Mouse (Mus musculus) heart, adult 2 months (tissue): ENCODE data around the gene Itpr2.

Experiments
- CTCF ChIP-seq: fragments of 200-600 bp; IDR thresholded peaks from 2 replicates; pipeline ENCODE4 v1.8.1; 2022; ENCODE audit warnings: antibody characterized with exemption, mild to moderate bottlenecking, moderate library complexity
- EP300 ChIP-seq: fragments of 200-500 bp; IDR thresholded peaks from 2 replicates; pipeline ENCODE4 v1.6.1; 2011; ENCODE audit warnings: low read depth, low read length, control low read depth; ENCODE audit not compliant: insufficient read depth
- POLR2A ChIP-seq: fragments of 200-500 bp; IDR thresholded peaks from 2 replicates; pipeline ENCODE4 v1.6.1; 2011; ENCODE audit warnings: mild to moderate bottlenecking, low read depth, low read length, control low read depth; ENCODE audit not compliant: insufficient read depth

GRCm38 (mm10) chr6:146491680-146492079 is 10.3 kb downstream of the Itpr2 start:
- TF ChIP-seq CTCF = no peak
- no peak for TF ChIP-seq EP300
- TF ChIP-seq POLR2A = no peak
